Mouse (Mus musculus): ENCODE data around the gene Lefty2. TPM values are rescaled to one million over a fixed set of nuclear protein-coding genes. Genes with fewer than 3 reads are reported as not detected.

The Lefty2 gene
- not detected for polyA plus RNA-seq (2015; fragmentation: Illumina TruSeq; extraction: RNeasy Lipid Tissue Mini Kit (QIAGEN cat#74804); ENCODE audit: insufficient read depth, low replicate concordance)

DNA sequence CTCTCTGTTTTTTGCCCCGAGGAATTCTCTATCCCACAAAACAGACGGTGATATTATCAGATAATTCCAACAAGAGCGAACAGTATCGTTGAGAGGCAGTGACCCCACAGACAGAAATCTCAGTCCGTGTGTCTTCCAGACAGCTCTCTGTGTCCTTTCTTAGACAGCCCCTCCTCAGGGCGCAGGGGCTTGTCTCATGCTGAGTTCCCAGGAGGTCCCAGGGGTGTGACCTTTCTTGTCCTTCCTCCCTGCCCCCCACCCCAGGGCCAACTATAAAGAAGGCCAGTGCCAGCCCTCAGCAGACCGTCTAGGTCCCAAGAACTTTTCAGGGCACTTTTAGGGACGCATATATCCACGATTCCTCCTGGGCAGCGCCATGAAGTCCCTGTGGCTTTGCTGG lies at the start of gene Lefty2:
TSS of gene Lefty2 (plus strand) at position 301 of the 400 bp plus-strand sequence.

DNA sequence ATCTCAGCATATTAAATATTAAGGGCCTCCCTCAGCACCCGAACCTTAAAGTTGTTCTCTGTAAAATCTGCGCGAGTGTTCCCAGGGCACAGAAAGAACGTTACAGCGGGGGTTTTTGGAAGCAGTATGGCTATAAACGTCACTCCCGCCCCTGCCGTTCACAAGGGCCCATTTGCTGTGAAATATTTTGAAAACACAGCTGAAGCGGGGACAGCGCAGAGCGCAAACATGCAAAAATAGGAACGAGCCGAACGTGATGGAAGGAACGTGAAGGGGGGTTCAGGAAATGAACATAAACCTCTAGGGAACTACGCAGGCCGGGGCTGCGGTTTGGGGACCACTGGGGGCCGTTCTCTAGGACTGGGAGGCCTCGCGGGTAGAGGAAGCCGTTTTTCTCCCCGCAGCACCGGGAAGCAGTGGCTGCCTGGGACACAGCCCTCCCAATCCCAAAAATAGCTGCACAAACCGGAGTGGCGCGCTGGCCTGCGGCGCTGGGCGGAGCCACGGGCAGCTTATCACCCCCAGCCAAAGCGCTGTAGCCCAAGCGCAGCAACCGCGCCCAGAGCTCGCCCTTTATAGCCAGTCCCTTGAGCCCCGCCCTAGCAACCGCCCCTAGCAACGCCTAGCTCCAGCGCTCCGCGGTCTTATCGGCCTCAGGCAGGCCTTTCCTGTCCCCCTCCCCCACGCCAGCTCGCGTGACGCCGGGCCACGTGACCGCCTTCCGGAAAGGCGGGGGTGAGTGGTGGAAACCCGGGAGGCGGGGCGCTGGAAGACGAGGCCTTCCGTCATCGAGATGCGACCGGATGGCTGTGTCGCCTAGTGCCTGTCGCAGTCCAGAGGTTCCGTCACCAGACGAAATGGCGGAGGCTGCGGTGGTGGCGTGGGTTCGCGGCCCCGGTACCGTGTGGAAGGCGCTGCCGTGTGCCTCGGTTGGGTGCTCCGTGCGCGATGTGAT lies 42.3 kb upstream of the Lefty2 start, which contains the start of gene Sde2:
TSS of gene Sde2 (plus strand) at position 812 of the 955 bp plus-strand sequence.

DNA sequence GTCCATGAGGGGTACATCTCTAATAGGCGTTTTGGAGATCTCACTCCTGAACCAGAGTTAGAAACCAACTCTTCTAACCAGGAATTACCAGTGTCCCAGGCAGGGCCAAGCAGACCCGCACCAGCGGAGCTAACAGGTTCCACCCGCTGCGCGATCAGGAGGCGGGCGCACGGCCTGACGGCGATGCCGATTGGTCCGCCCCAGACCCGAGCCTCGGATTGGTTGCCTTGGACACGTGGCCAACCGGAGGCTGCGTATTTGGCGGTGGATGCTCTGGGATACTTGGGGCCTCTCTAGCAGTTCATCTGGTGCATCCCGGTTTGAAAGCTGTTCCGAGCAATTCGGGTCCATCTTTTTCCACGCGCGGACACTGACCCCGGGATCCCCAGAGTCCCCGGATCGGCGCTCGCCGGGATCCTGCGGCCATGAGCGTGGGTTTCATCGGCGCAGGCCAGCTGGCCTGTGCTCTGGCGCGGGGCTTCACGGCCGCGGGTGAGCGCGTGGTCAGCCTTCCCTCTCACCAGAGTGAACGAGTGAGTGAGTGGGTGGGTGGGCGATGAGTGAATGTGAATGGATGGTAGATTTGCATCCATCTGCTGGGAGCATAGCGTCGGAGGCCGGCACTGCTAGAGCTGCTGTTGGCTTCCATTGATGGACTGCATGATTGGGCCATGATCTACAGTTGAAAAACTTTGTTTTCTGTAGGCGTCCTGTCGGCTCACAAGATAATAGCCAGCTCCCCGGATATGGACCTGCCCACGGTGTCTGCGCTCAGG lies 11.3 kb downstream of the Lefty2 start, which contains the start of gene Pycr2:
TSS of gene Pycr2 (plus strand) at position 255 of the 776 bp plus-strand sequence.

DNA sequence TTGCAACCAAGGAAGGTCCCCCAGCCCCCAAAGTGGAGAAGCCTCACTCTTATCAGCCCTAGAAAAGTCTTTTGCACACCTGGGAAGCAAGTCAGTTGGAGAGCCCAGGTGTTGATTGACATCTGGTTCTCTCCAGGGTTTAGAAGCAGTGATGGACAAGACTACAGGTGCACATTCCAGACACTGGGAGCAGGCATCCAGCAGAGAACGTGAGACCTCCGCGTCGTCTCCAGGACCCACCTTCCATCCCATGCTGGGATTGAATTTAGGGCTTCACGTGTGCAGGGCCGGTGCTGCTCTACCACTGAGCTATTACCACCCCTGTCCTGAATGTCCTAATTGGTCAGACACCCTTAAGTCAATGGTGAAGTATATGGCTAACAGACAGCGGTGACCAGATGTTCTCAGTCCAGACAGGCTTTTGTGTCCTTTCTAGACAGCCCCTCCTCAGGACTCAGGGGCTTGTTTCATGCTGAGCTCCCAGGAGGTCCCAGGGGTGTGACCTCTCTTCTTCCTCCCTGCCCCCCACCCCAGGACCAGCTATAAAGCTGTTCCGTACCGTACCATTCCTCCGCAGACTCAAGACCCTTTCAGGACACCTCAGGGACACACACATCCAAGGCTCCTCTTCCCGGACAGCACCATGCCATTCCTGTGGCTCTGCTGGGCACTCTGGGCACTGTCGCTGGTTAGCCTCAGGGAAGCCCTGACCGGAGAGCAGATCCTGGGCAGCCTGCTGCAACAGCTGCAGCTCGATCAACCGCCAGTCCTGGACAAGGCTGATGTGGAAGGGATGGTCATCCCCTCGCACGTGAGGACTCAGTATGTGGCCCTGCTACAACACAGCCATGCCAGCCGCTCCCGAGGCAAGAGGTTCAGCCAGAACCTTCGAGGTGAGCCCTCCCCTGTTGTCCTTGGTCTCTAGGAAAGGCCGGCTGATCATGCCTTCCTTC lies 41.8 kb downstream of the Lefty2 start, which contains the start of gene Lefty1:
TSS of gene Lefty1 (plus strand) at position 556 of the 953 bp plus-strand sequence.

DNA sequence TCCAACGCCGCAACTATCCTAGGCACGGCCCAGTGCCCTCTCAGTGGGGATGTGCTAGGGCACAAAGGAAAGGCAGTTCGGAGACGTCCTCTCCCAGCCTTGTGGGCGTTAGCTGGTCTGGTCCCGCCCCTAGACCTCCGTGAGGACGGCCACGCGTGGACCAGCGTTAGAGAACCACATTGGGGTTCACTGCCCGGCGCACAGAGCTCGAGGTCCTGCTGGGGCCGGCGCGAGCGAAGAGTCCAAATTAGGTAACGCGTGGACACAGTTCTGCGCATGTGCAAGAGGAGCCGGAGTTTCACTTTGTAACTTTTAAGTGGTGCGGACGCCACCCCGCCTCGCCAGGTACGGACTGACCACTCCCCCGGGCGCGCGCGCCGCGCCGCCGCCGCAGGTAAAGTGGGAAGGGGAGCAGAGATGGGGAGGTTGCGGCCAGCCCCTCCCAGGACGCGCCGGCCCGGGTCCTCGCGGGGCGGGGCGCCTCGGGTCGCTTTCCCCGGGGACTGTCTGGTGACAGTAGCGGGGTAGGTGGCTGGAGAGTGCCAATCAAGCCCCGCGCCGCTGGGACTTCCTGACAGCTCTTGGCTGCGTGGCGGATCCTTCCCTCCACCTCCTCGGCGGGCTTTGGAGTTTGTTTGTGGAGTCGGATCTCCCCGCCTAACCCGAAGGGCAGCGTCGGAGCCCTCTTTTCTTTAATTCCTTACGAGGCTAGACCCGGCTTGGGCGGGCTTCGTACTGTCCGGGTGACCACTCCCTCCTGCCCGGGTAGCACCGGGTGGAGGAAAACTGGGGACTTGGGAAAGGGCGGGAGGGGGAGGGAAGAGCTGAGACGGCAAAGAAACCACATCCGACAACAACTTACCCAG lies 49.5 kb downstream of the Lefty2 start, which contains the start of gene Tmem63a:
TSS of gene Tmem63a (plus strand) at position 179 of the 866 bp plus-strand sequence.

Other genes with a start within 250 kb of the Lefty2 start
- not detected for gene Mixl1, start 196.1 kb upstream of the Lefty2 start, polyA plus RNA-seq (2015; fragmentation: Illumina TruSeq; extraction: RNeasy Lipid Tissue Mini Kit (QIAGEN cat#74804); ENCODE audit: insufficient read depth, low replicate concordance)
- 53.1 TPM for gene Acbd3, start 167.1 kb upstream of the Lefty2 start, polyA plus RNA-seq (2015; fragmentation: Illumina TruSeq; extraction: RNeasy Lipid Tissue Mini Kit (QIAGEN cat#74804); ENCODE audit: insufficient read depth, low replicate concordance)
- 1,813 TPM for gene H3f3a, start 79.2 kb upstream of the Lefty2 start, polyA plus RNA-seq (2015; fragmentation: Illumina TruSeq; extraction: RNeasy Lipid Tissue Mini Kit (QIAGEN cat#74804); ENCODE audit: insufficient read depth, low replicate concordance)
- 26.7 TPM for gene Sde2, start 42.0 kb upstream of the Lefty2 start, polyA plus RNA-seq (2015; fragmentation: Illumina TruSeq; extraction: RNeasy Lipid Tissue Mini Kit (QIAGEN cat#74804); ENCODE audit: insufficient read depth, low replicate concordance)
- 11.0 TPM for gene Pycr2, start 11.2 kb downstream of the Lefty2 start, polyA plus RNA-seq (2015; fragmentation: Illumina TruSeq; extraction: RNeasy Lipid Tissue Mini Kit (QIAGEN cat#74804); ENCODE audit: insufficient read depth, low replicate concordance)
- 1.9 TPM for gene Lefty1, start 41.9 kb downstream of the Lefty2 start, polyA plus RNA-seq (2015; fragmentation: Illumina TruSeq; extraction: RNeasy Lipid Tissue Mini Kit (QIAGEN cat#74804); ENCODE audit: insufficient read depth, low replicate concordance)
- 31.9 TPM for gene Tmem63a, start 49.2 kb downstream of the Lefty2 start, polyA plus RNA-seq (2015; fragmentation: Illumina TruSeq; extraction: RNeasy Lipid Tissue Mini Kit (QIAGEN cat#74804); ENCODE audit: insufficient read depth, low replicate concordance)
- 112 TPM for gene Ephx1, start 127.8 kb downstream of the Lefty2 start, polyA plus RNA-seq (2015; fragmentation: Illumina TruSeq; extraction: RNeasy Lipid Tissue Mini Kit (QIAGEN cat#74804); ENCODE audit: insufficient read depth, low replicate concordance)
- gene 9130409I23Rik, start 158.1 kb downstream of the Lefty2 start, polyA plus RNA-seq (2015; fragmentation: Illumina TruSeq; extraction: RNeasy Lipid Tissue Mini Kit (QIAGEN cat#74804); ENCODE audit: insufficient read depth, low replicate concordance), result not detected

Measured in spleen, adult 10 weeks (tissue).